Mouse (Mus musculus) liver, embryonic 12.5 days (tissue): ENCODE data around the gene Cc2d2a. TPM values are rescaled to one million over a fixed set of nuclear protein-coding genes. Genes with fewer than 3 reads are reported as not detected.

Experiments used
- ATAC-seq: fragments of 200-750 bp; cut with Nextera tagmentation; 2 replicates; pipeline ENCODE4 v1.8.0; 2017; ENCODE audit warnings: moderate number of reproducible peaks, mild to moderate bottlenecking, moderate library complexity
- H3K27ac ChIP-seq: fragments of 300-500 bp; sonication (generic); 2 replicates; pipeline ENCODE4 v1.5.1; 2016; ENCODE audit warnings: mild to moderate bottlenecking
- H3K27me3 ChIP-seq: fragments of 300-500 bp; sonication (generic); replicated peaks from 2 replicates; pipeline ENCODE4 v1.6.1; 2016; ENCODE audit warnings: mild to moderate bottlenecking, moderate library complexity
- H3K36me3 ChIP-seq: fragments of 300-500 bp; sonication (generic); 2 replicates; pipeline ENCODE4 v1.6.1; 2016; ENCODE audit warnings: mild to moderate bottlenecking, moderate library complexity
- H3K4me1 ChIP-seq: fragments of 300-500 bp; sonication (generic); 2 replicates; pipeline ENCODE4 v1.6.1; 2016
- H3K4me2 ChIP-seq: fragments of 300-500 bp; sonication (generic); 2 replicates; pipeline ENCODE4 v1.6.1; 2016; ENCODE audit warnings: mild to moderate bottlenecking, moderate library complexity
- H3K4me3 ChIP-seq: fragments of 300-500 bp; sonication (generic); 2 replicates; pipeline ENCODE4 v1.5.1; 2016; ENCODE audit warnings: mild to moderate bottlenecking, moderate library complexity
- H3K9ac ChIP-seq: fragments of 300-500 bp; sonication (generic); 2 replicates; pipeline ENCODE4 v1.6.1; 2016; ENCODE audit warnings: mild to moderate bottlenecking, moderate library complexity
- H3K9me3 ChIP-seq: fragments of 300-500 bp; sonication (generic); replicated peaks from 2 replicates; pipeline ENCODE4 v1.6.1; 2016; ENCODE audit warnings: mild to moderate bottlenecking, moderate library complexity
- WGBS: fragments of 180-500 bp; shearing (Covaris S2); methylation state at CpG from one replicate; pipeline ENCODE4 v1.1.7; 2016; ENCODE audit not compliant: insufficient replicate concordance; 5-methylcytosine and 5-hydroxymethylcytosine counted together
- polyA plus RNA-seq: library from polyadenylated mRNA; unstranded; fragments of >200 nt; fragmentation: Nextera tagmentation; extraction: Ambion mirVana; gene quantifications from 2 replicates; pipeline ENCODE4 v1.2.1, GENCODE M21; 2016

The Cc2d2a gene
- polyA plus RNA-seq, 1 experiment from 2014 or later, result 2.7 TPM

DNA sequence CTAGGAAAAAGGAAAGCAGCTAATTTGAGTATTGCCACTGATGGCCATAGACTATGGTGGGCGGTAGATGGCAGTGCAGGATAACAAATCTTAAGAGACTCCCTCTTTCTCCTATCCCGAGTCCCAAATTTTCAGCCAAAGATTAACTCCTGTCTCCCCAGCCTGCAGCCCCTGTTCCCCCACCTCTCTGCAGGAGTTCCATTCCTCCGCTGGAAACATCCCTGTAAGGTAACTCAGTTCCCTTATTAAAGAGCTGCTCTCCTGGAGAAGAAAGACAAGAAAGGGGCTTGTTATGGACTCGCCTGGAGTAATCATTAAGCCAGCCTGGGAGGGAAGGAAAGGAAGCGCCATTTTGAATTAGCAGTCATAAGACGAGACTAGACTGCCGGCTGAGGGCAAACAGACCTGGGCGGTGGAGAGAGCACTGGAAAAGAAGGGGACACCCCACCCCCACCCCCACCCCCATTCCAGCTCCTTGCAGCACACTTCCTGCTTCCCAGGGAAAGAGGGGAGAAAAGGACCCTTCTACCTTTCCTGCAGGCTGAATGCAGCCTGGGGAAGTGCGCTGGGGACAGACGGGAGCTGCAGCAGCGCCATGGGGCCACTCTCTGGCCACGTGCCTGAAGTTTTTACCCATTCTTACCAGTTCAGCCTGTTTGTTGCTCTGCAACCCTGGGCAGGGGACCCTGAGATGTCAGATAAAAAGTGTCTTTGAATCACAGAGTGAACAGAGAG lies 10.2 kb downstream of the Cc2d2a start:
- peak overlapping the region; percentile 62 for H3K4me2 ChIP-seq
- 3% methylated on average over 12 of the region's 12 CpGs for WGBS
- H3K4me1 ChIP-seq, result 0 out of 2 replicates have a peak, but pooled peaks cover 10% of the 10 kb centered on the region
- peak overlapping the region; percentile 46 for H3K4me3 ChIP-seq
- no peaks in the 10 kb centered on the region for H3K9me3 ChIP-seq
- H3K27ac ChIP-seq, result no peak overlapping the region
- H3K9ac ChIP-seq, result peak overlapping the region; percentile 48
- H3K27me3 ChIP-seq, result no peaks in the 10 kb centered on the region
- peak; percentile 70 for ATAC-seq
- H3K36me3 ChIP-seq, result peaks cover 2% of the 10 kb centered on the region; the same call in 1 of the 2 replicates

DNA sequence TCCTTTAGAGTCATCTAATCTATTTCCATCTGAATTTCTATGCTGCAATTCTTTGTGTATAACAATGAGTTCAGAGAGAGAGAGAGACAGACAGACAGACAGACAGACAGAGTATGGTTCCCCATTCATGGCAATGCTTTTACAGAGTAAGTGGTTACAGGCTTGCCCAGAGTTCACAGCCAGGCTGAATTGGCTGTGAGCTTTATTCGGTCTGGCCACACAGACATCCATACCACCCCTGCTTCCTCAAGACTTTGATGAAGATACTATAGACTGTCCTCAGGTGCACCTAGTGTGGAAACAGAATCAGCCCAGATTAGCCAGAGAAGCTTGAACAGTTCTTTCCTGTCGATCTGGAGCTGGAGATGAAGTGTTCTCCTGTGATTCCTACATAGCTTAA lies 10.9 kb downstream of the Cc2d2a start:
- WGBS, result 76% methylated on average over 2 of the region's 2 CpGs
- H3K27ac ChIP-seq, result no peak overlapping the region
- H3K9ac ChIP-seq, result no peak overlapping the region; the same call in 1 of the 2 replicates
- peaks cover 2% of the 10 kb centered on the region; the same call in 1 of the 2 replicates for H3K36me3 ChIP-seq
- peak overlapping the region; percentile 62 for H3K4me2 ChIP-seq
- H3K4me3 ChIP-seq, result peak overlapping the region; percentile 46; the same call in 1 of the 2 replicates
- no peaks in the 10 kb centered on the region for H3K9me3 ChIP-seq
- H3K27me3 ChIP-seq, result no peaks in the 10 kb centered on the region
- ATAC-seq, result no peak
- H3K4me1 ChIP-seq, result 0 out of 2 replicates have a peak, but pooled peaks cover 10% of the 10 kb centered on the region

DNA sequence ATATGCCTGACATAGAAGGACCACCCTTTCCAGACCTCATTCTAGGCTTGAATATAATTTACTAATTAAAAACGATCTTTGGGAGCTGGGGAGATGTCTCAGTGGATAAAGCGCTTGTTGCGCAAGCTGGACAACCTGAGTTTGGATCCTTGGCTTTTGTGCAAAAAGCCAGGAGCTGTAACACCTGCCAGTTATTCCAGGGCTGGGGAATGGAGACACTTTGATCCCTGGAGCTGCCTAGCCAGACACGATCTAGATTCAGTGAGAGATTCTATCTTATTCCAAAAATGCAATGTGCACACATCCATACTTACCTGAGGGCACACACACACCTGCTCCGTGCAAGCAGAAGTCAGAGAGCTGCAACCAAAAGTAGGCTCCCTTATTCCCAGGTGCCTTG lies 23.3 kb downstream of the Cc2d2a start:
- Histone ChIP-seq H3K27me3 (no peaks in the 10 kb centered on the region), H3K4me3 (no peak overlapping the region), H3K9ac (no peak overlapping the region), H3K27ac (no peak overlapping the region), H3K4me2 (no peak overlapping the region), H3K9me3 (no peaks in the 10 kb centered on the region), H3K4me1 (no peaks in the 10 kb centered on the region), H3K36me3 (peaks cover 34% of the 10 kb centered on the region)
- no peak for ATAC-seq
- 77% methylated on average over 5 of the region's 5 CpGs for WGBS

GRCm38 (mm10) chr5:43692489-43692888 lies 30.3 kb downstream of the Cc2d2a start:
- ATAC-seq, result no peak

GRCm38 (mm10) chr5:43697133-43697532 lies 35.0 kb downstream of the Cc2d2a start:
- no peaks in the 10 kb centered on the region for H3K9me3 ChIP-seq
- 70% methylated on average over 3 of the region's 3 CpGs for WGBS
- H3K4me2 ChIP-seq, result no peak overlapping the region
- no peak overlapping the region for H3K27ac ChIP-seq
- H3K27me3 ChIP-seq, result no peaks in the 10 kb centered on the region
- no peak for ATAC-seq
- no peak overlapping the region for H3K4me3 ChIP-seq
- no peaks in the 10 kb centered on the region for H3K4me1 ChIP-seq
- 0 out of 2 replicates have a peak, but pooled peaks cover 18% of the 10 kb centered on the region for H3K36me3 ChIP-seq
- no peak overlapping the region for H3K9ac ChIP-seq

More at GRCm38 (mm10) chr5:43692489-43692888, 30.3 kb downstream of the Cc2d2a start:
- no peak overlapping the region for H3K27ac ChIP-seq
- H3K4me3 ChIP-seq, result no peak overlapping the region
- no peak overlapping the region for H3K9ac ChIP-seq
- WGBS, result 66% methylated on average over 4 of the region's 4 CpGs
- H3K4me1 ChIP-seq, result no peaks in the 10 kb centered on the region
- no peak overlapping the region for H3K4me2 ChIP-seq
- no peaks in the 10 kb centered on the region for H3K27me3 ChIP-seq
- no peaks in the 10 kb centered on the region for H3K9me3 ChIP-seq
- peaks cover 17% of the 10 kb centered on the region for H3K36me3 ChIP-seq

DNA sequence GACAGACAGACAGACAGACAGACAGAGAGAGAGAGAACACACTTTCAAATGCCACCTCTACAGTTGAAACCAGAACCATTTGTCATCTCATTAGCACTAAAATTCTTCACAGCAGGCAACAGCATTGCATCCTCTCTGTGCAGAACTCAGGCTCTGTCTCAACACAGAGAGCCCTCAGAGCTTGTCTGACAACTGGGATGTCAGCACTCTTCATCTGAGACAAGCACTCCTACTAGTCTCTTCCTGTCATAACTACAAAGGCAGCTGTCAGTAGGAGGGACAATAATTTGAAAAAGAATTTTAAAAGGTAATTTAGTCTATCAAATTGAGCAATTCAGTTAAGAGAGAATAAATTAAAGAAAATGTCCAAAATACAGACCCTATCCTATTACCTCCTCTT lies 37.1 kb downstream of the Cc2d2a start:
- Histone ChIP-seq H3K27me3 (no peaks in the 10 kb centered on the region), H3K9ac (no peak overlapping the region), H3K4me3 (no peak overlapping the region), H3K9me3 (no peaks in the 10 kb centered on the region), H3K36me3 (0 out of 2 replicates have a peak, but pooled peaks cover 24% of the 10 kb centered on the region), H3K27ac (no peak overlapping the region), H3K4me1 (no peaks in the 10 kb centered on the region), H3K4me2 (no peak overlapping the region)
- ATAC-seq, result no peak

DNA sequence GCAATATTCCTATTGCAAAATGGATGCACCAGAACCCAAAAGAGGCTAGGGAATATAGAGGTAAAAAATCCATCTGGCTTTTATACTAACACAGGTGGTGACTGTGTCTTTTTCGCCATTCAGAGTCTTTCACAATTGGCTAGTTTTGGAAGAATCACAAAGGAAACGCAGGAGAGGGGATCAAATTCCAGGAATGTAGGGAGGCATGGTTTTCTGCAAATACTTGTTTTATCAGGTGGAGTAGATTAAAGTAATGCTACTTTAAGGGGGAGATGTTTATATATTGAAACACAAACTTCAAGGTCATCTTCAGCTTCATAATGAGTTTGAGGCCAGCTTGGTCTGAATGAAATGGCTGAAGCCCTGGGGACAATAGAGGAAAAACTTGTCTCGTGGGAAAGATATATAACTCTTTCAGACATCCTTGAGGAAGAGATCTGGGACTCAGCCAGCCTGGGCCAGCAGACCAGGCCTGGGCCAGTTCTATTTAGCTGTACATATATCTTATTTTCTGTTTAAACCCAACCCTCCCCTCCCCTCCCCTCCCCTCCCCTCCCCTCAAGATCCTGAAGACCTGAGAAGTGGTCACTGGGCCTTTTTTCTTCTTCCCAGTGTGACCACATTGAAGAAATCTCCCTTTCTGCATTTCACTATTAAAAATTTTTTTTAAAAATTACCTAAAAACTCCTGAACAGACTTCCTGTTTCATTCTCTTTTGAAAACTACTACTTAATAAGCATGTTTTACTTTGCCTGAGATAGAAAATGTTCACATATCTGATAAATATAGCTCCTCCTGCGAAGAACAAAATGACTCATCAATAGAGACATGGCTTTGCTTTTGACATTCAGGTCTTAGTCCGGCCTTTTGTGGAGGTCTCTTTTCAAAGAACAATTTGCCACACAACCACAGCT lies 59.6 kb downstream of the Cc2d2a start:
- Histone ChIP-seq H3K9me3 (no peaks in the 10 kb centered on the region), H3K4me3 (no peak overlapping the region), H3K4me2 (no peak overlapping the region), H3K4me1 (no peaks in the 10 kb centered on the region), H3K27ac (no peak overlapping the region), H3K9ac (no peak overlapping the region), H3K36me3 (peaks cover 14% of the 10 kb centered on the region; the same call in 1 of the 2 replicates), H3K27me3 (no peaks in the 10 kb centered on the region)
- no peak for ATAC-seq
- 69% methylated on average over 5 of the region's 5 CpGs for WGBS

- H3K9ac ChIP-seq, result no peak overlapping the region
- H3K36me3 ChIP-seq, result peaks cover 14% of the 10 kb centered on the region; the same call in 1 of the 2 replicates
- no peaks in the 10 kb centered on the region for H3K9me3 ChIP-seq
- H3K4me3 ChIP-seq, result no peak overlapping the region
- no peak overlapping the region for H3K27ac ChIP-seq
- no peak overlapping the region for H3K4me2 ChIP-seq
- H3K4me1 ChIP-seq, result no peaks in the 10 kb centered on the region
- 74% methylated on average over 6 of the region's 6 CpGs for WGBS
- ATAC-seq, result no peak
- no peaks in the 10 kb centered on the region for H3K27me3 ChIP-seq
Observed at GRCm38 (mm10) chr5:43722452-43722783, 60.3 kb downstream of the Cc2d2a start.

- Histone ChIP-seq H3K27ac (no peak overlapping the region), H3K9ac (no peak overlapping the region), H3K9me3 (no peaks in the 10 kb centered on the region), H3K4me3 (no peak overlapping the region), H3K4me2 (no peak overlapping the region), H3K36me3 (peaks cover 5% of the 10 kb centered on the region; the same call in 1 of the 2 replicates), H3K4me1 (no peaks in the 10 kb centered on the region), H3K27me3 (no peaks in the 10 kb centered on the region)
- whole genome bisulfite sequencing, result 78% methylated on average over 7 of the region's 7 CpGs
- ATAC-seq, result no peak
Observed at GRCm38 (mm10) chr5:43723830-43724229, 61.7 kb downstream of the Cc2d2a start.

DNA sequence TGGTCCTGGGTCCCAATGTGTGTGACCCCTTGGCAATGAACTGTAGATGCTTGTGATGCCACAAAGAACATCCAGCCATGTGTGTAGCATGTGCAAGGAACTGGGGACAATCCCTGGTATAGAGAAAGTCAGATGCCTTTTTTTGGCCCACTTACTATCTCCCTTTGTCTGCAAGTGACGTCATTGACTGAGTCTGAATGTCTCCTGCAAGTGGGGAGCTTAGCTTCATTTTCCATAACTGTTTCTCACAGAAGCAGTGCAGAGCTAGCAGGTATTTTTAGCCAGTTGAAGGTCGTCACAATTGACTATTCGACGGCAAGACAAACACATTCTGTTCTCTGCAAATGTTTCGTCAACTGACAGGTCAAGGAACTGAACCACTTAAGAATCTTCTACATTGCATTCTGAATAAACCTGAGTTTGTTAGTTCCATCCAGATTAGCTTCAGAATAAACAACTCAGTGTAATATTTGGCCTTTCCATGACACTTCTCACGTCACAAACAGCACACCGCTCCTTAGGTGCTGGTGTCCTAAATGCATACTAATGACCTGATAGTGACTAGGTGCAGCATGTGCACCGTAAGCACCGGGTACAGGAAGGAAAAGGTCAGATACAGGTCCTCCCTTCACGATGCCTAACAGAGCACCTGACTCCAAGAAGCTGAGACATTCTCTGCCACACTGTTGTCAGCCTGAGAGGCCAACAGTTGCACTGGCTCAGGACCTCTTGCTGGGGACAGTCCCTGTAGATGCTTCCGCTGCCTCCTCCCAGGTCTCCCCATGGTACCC lies 66.4 kb downstream of the Cc2d2a start:
- Histone ChIP-seq H3K4me2 (no peak overlapping the region), H3K36me3 (no peaks in the 10 kb centered on the region), H3K9ac (no peak overlapping the region), H3K9me3 (no peaks in the 10 kb centered on the region), H3K27ac (no peak overlapping the region), H3K4me1 (no peaks in the 10 kb centered on the region), H3K27me3 (no peaks in the 10 kb centered on the region), H3K4me3 (no peak overlapping the region)
- WGBS, result 68% methylated on average over 11 of the region's 11 CpGs
- no peak for ATAC-seq

GRCm38 (mm10) chr5:43732381-43732780 lies 70.2 kb downstream of the Cc2d2a start:
- Histone ChIP-seq H3K9ac (no peak overlapping the region), H3K27me3 (no peaks in the 10 kb centered on the region), H3K4me1 (no peaks in the 10 kb centered on the region), H3K36me3 (0 out of 2 replicates have a peak, but pooled peaks cover 5% of the 10 kb centered on the region), H3K27ac (no peak overlapping the region), H3K4me3 (no peak overlapping the region), H3K9me3 (no peaks in the 10 kb centered on the region), H3K4me2 (no peak overlapping the region)
- WGBS, result 73% methylated on average over 8 of the region's 8 CpGs
- ATAC-seq, result no peak
